Mouse (Mus musculus): Measurements from ENCODE around the gene Snrnp200. TPM values are rescaled to one million over a fixed set of nuclear protein-coding genes. Genes with fewer than 3 reads are reported as not detected.

The Snrnp200 gene
- total and polyA plus RNA-seq, 2 experiments from 2014 or later = 32.5 to 95.1 TPM

DNA sequence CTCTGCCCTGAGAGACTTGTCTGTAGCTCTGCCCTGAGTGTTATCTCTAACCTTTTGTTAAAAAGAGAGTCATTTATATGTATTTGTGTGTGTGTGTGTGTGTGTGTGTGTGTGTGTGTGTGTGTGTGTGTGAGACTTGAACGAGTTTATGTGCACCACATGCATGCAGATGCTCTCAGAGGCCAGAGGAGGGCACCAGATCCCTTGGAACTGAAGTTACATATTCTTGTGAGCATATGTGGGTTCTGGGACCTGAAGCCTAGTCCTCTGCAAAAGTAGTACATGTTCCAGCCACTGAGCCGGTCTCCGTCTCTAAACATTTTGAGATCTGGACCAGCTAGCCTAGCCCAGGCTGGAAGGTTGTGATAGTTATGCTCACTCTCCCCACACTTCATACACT is 17.1 kb downstream of the Snrnp200 start:
- Histone ChIP-seq H3K9ac (replicated peaks; ENCODE audit: low read length, poor library complexity, severe bottlenecking) (no peak overlapping the region), H3K4me3 (ENCODE audit: low read depth, low read length) (no peak overlapping the region), H3K4me1 (ENCODE audit: insufficient read depth, low read length) (no peaks in the 10 kb centered on the region), H3K4me2 (ENCODE audit: low read depth, low read length, poor library complexity, severe bottlenecking) (no peak overlapping the region), H3K9me3 (ENCODE audit: low read length) (no peaks in the 10 kb centered on the region), H3K27ac (ENCODE audit: low read depth, low read length) (no peak overlapping the region), H3K27me3 (ENCODE audit: insufficient read depth, low read length) (no peaks in the 10 kb centered on the region), H3K36me3 (ENCODE audit: insufficient read depth, low read length) (peaks cover 82% of the 10 kb centered on the region)
- TF ChIP-seq CTCF (IDR thresholded peaks at IDR 0.05) = peak; percentile 13; the same call in 1 of the 2 replicates
- no peak for ATAC-seq (ENCODE audit: low FRiP score)
- WGBS = 98% methylated on average over 3 of the region's 3 CpGs
- no peak for DNase-seq (ENCODE audit: low spot score)

DNA sequence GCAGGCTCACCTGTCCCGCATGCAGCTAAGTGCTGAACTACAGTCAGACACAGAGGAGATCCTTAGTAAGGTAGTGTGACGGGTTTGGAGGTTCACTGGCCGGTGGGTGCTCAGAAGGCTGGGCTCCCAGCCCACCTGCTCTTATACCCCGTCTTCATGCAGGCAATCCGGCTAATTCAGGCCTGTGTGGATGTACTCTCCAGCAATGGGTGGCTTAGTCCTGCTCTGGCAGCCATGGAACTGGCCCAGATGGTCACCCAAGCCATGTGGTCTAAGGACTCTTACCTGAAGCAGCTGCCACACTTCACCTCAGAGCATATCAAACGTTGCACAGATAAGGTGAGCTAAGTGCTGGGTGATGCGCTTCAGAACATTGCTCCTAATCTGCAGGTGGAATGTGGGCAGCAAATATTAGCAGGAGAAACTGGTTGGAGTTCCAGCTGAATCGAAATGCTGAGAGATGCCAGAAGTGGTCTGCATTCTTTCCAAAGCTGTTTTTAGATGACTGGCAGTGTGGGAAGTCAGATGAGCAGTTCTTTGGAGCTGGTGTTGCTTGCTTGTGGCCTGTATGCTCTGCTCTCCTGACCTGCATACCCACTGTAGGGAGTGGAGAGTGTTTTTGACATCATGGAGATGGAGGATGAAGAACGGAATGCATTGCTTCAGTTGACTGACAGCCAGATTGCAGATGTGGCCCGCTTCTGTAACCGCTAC is 29.9 kb downstream of the Snrnp200 start:
- no peak for ATAC-seq (ENCODE audit: low FRiP score)
- WGBS = 95% methylated on average over 11 of the region's 11 CpGs
- H3K4me3 ChIP-seq (ENCODE audit: low read depth, low read length) = no peak overlapping the region
- no peak overlapping the region for H3K9ac ChIP-seq (replicated peaks; ENCODE audit: low read length, poor library complexity, severe bottlenecking)
- TF ChIP-seq CTCF (IDR thresholded peaks at IDR 0.05) = no peak
- H3K27ac ChIP-seq (ENCODE audit: low read depth, low read length) = no peak overlapping the region
- H3K9me3 ChIP-seq (ENCODE audit: low read length) = no peaks in the 10 kb centered on the region
- peaks cover 68% of the 10 kb centered on the region for H3K36me3 ChIP-seq (ENCODE audit: insufficient read depth, low read length)
- H3K27me3 ChIP-seq (ENCODE audit: insufficient read depth, low read length) = no peaks in the 10 kb centered on the region
- no peak for DNase-seq (ENCODE audit: low spot score)
- H3K4me1 ChIP-seq (ENCODE audit: insufficient read depth, low read length) = no peaks in the 10 kb centered on the region
- H3K4me2 ChIP-seq (ENCODE audit: low read depth, low read length, poor library complexity, severe bottlenecking) = no peak overlapping the region

DNA sequence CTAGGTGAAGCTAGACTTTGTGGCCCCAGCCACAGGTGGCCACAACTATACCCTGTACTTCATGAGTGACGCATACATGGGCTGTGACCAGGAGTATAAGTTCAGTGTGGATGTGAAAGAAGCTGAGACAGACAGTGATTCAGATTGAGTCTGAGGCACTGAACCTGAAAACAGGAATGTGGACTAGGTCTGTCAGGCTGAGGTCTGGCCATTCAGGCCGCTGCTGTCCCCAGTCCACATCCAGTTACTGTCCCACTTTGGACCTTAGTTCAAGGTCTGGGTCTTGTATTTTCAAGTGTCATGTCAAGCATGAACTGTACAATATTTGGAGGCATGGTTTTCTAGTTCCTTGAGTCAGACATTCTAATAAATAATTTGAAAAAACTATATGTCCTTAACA is 31.9 kb downstream of the Snrnp200 start:
- Histone ChIP-seq H3K4me3 (ENCODE audit: low read depth, low read length) (no peak overlapping the region), H3K27me3 (ENCODE audit: insufficient read depth, low read length) (no peaks in the 10 kb centered on the region), H3K27ac (ENCODE audit: low read depth, low read length) (no peak overlapping the region), H3K4me1 (ENCODE audit: insufficient read depth, low read length) (no peaks in the 10 kb centered on the region), H3K36me3 (ENCODE audit: insufficient read depth, low read length) (peaks cover 61% of the 10 kb centered on the region), H3K4me2 (ENCODE audit: low read depth, low read length, poor library complexity, severe bottlenecking) (no peak overlapping the region), H3K9me3 (ENCODE audit: low read length) (no peaks in the 10 kb centered on the region), H3K9ac (replicated peaks; ENCODE audit: low read length, poor library complexity, severe bottlenecking) (no peak overlapping the region)
- WGBS = 90% methylated on average over 2 of the region's 2 CpGs
- DNase-seq (ENCODE audit: low spot score) = no peak
- TF ChIP-seq CTCF (IDR thresholded peaks at IDR 0.05) = no peak
- ATAC-seq (ENCODE audit: low FRiP score) = no peak

DNA sequence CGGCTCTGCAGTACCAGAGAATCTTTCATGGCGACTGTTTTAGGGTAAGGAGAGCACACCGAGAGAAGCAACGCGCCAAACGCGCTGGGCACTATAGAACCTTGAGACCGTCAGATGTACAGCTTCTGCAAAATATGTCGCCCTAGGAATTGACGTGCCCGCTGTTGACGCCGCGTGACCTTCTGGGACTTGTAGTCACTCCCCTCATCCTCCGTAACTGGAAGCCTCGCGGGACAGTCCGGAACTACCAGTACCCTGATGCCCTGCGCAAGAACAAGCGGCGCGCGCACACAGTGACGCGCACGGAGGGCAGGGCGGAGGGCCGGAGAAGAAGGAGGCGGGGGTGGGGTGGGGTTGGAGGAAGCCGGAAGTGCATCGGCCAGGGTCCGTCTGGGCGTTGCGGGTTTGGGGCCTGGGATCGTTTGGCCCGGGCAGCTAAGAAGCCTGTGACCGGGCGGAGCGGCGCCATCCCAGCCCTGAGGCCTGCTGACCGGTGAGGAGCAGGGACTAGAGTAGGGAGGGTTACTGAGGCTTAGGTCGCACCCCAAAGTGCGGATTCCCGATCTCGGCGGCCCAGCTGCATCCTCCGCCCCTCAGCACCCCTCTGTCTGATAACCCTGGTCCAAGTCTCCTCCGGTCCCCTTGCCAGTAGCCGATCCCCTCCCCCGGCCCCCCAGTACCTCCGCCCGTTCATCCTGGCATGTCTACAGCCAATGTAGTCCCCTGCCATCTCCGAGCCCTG is 39.6 kb downstream of the Snrnp200 start, which contains the start of the genes Ciao1 and Tmem127:
Gene Ciao1 (minus strand): TSS at position 225 of the 742 bp plus-strand sequence.
Gene Tmem127 (plus strand): TSS at position 317 of the 742 bp plus-strand sequence.
- DNase-seq (ENCODE audit: low spot score) = peak; percentile 99
- H3K27ac ChIP-seq (ENCODE audit: low read depth, low read length) = peak within 1 kb of the TSS; percentile 85
- H3K4me3 ChIP-seq (ENCODE audit: low read depth, low read length) = peak within 1 kb of the TSS; percentile 95

DNA sequence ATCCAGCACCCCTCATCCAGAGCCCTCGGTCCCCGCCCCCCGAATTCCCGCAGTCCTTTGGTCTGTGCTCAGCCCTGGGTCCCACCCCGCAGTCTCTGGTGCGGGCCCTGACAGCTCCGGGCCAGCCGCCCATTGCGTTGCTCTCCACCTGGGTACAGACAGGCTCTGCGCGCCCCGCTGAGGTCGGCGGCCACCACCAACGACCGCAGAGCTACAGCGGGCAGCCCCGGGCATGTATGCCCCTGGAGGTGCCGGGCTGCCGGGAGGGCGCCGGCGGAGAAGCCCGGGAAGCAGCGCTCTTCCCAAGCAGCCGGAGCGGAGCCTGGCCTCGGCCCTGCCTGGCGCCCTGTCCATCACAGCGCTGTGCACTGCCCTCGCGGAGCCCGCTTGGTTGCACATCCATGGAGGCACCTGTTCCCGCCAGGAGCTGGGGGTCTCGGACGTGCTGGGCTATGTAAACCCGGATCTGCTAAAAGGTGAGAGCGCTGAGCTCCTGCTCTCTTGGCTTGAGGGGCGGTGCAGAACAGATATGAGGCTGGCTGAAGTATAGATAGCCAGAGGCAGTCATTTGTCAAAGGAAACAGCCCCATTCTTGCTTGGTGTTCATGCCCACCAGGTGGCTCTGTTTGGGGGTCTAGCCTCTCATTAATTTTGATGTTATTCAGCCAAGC is 40.3 kb downstream of the Snrnp200 start:
- Histone ChIP-seq H3K4me3 (ENCODE audit: low read depth, low read length) (peak overlapping the region; percentile 95), H3K9me3 (ENCODE audit: low read length) (no peaks in the 10 kb centered on the region), H3K36me3 (ENCODE audit: insufficient read depth, low read length) (peaks cover 13% of the 10 kb centered on the region), H3K27ac (ENCODE audit: low read depth, low read length) (peak overlapping the region; percentile 85), H3K4me1 (ENCODE audit: insufficient read depth, low read length) (peaks cover 11% of the 10 kb centered on the region), H3K9ac (replicated peaks; ENCODE audit: low read length, poor library complexity, severe bottlenecking) (peak overlapping the region; percentile 97), H3K4me2 (ENCODE audit: low read depth, low read length, poor library complexity, severe bottlenecking) (peak overlapping the region; percentile 89), H3K27me3 (ENCODE audit: insufficient read depth, low read length) (no peaks in the 10 kb centered on the region)
- TF ChIP-seq CTCF (IDR thresholded peaks at IDR 0.05) = peak; percentile 73
- DNase-seq (ENCODE audit: low spot score) (peak; percentile 71), ATAC-seq (ENCODE audit: low FRiP score) (peak; percentile 63)
- 1% methylated on average over 39 of the region's 39 CpGs for WGBS

More for the DNA sequence above, 39.6 kb downstream of the Snrnp200 start, which contains the start of the genes Ciao1 and Tmem127:
- Histone ChIP-seq H3K9ac (replicated peaks; ENCODE audit: low read length, poor library complexity, severe bottlenecking) (peak within 1 kb of the TSS; percentile 97), H3K9me3 (ENCODE audit: low read length) (no peaks in the 10 kb centered on the region), H3K4me2 (ENCODE audit: low read depth, low read length, poor library complexity, severe bottlenecking) (peak within 1 kb of the TSS; percentile 89), H3K4me1 (ENCODE audit: insufficient read depth, low read length) (peaks cover 11% of the 10 kb centered on the region), H3K27me3 (ENCODE audit: insufficient read depth, low read length) (no peaks in the 10 kb centered on the region), H3K36me3 (ENCODE audit: insufficient read depth, low read length) (peaks cover 16% of the 10 kb centered on the region)
- peak; percentile 98 for ATAC-seq (ENCODE audit: low FRiP score)
- no peak; the same call in 1 of the 2 replicates for TF ChIP-seq CTCF (IDR thresholded peaks at IDR 0.05)
- under 1% methylated on average over 42 of the region's 53 CpGs for WGBS
